Mouse (Mus musculus): ENCODE data around the gene Extl2. TPM values are rescaled to one million over a fixed set of nuclear protein-coding genes. Genes with fewer than 3 reads are reported as not detected.

Extl2 gene
- polyA plus RNA-seq, 1 experiment from 2014 or later: 18.9 TPM

DNA sequence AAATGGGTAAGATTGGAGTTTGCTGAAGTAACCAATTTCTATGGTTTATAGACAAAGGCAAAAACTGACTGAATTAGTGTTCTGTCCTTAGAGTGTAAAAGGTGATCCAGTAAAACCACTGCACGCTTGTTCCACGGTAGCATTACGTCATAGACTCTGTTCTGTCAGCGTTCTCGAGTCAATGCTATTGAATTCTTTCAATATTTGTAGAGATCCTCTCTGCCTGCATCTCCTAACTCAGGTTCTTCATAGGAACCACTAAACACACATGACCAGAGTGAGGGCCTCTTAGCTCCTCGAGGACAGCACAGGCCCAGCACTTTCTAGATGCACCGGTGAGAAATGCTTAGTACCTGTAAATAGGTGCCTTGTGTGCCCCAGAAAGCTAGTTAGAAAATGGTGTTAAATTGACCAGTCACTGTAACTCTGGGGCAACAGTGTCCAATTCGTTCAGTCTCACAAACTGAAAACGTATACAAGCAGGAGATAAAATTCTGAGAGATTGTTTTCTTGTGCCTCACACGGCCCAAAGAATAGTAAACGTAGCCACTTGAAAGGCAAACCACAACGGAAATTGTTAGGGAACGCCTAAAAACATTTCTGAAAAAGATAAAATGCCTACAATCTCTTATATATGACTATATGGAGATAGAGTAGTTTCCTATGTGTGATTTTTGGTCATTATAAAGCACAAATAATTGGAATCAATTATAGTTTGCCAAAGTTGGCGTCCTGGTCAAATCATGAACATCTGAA is 35.2 kb upstream of the Extl2 start:
- ATAC-seq (replicated peaks; ENCODE audit: extremely low read depth, insufficient read depth, low FRiP score): no peak
- 84% methylated on average over 14 of the region's 14 CpGs for WGBS
- H3K27ac ChIP-seq (ENCODE audit: low read length): no peak overlapping the region
- no peak overlapping the region for H3K4me2 ChIP-seq (ENCODE audit: low read depth, low read length)
- peaks cover 19% of the 10 kb centered on the region for H3K36me3 ChIP-seq (ENCODE audit: control insufficient read depth, insufficient read depth)
- no peak overlapping the region for H3K4me3 ChIP-seq (ENCODE audit: low read length)
- H3K4me1 ChIP-seq (ENCODE audit: control insufficient read depth, insufficient read depth, low read length): peaks cover 5% of the 10 kb centered on the region; the same call in 1 of the 2 replicates
- H3K27me3 ChIP-seq (ENCODE audit: control insufficient read depth, insufficient read depth, low read length): no peaks in the 10 kb centered on the region
- no peak overlapping the region for H3K9ac ChIP-seq (ENCODE audit: low read length)
- H3K9me3 ChIP-seq (replicated peaks; ENCODE audit: control insufficient read depth, low read length): no peaks in the 10 kb centered on the region

DNA sequence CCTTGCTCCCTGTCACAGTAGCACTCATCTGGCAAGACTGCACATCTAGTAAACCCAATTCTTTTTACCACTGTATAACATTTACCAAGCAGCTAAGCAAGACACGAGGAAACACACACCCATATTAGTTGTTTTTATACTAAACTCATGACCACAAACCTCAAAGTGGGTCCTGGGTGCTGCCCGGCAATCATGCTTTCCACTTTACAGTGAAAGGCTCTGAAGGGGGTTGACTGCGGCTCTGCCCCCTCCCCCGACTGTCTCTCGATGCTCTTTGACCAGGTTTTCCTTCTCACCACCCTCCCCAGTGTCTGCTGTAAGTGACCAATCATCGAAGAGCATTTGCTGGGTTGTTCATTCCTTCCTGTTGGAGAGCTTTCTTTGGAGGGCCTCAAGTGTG is 33.0 kb upstream of the Extl2 start:
- 84% methylated on average over 6 of the region's 6 CpGs for WGBS

DNA sequence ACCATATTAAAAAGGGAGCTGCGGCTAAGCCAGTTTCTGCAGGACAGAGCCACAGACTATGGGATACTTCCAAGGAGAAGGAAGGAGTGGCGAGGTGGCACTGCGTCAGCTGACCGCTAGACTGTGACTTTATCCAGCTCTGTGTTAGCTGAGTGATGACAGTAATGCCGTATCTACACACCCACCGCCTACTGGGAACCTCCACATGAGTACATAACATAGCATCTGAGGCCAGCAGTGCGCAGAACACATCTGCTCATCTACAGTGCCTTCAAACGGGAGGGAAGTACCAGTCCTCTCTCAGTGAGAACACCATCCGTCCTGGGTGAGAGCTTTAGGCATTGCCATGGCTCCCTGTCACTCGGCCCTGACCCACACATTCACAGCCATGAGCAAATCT is 32.3 kb upstream of the Extl2 start:
- H3K4me2 ChIP-seq (ENCODE audit: low read depth, low read length): no peak overlapping the region
- no peaks in the 10 kb centered on the region for H3K9me3 ChIP-seq (replicated peaks; ENCODE audit: control insufficient read depth, low read length)
- peak; percentile 83 for ATAC-seq (replicated peaks; ENCODE audit: extremely low read depth, insufficient read depth, low FRiP score)
- H3K4me3 ChIP-seq (ENCODE audit: low read length): no peak overlapping the region
- peaks cover 31% of the 10 kb centered on the region for H3K36me3 ChIP-seq (ENCODE audit: control insufficient read depth, insufficient read depth)
- WGBS: 61% methylated on average over 10 of the region's 10 CpGs
- no peaks in the 10 kb centered on the region for H3K27me3 ChIP-seq (ENCODE audit: control insufficient read depth, insufficient read depth, low read length)
- peaks cover 5% of the 10 kb centered on the region; the same call in 1 of the 2 replicates for H3K4me1 ChIP-seq (ENCODE audit: control insufficient read depth, insufficient read depth, low read length)
- H3K9ac ChIP-seq (ENCODE audit: low read length): no peak overlapping the region
- no peak overlapping the region for H3K27ac ChIP-seq (ENCODE audit: low read length)

More for the DNA sequence above, 33.0 kb upstream of the Extl2 start:
- Histone ChIP-seq H3K9ac (ENCODE audit: low read length) (no peak overlapping the region), H3K27me3 (ENCODE audit: control insufficient read depth, insufficient read depth, low read length) (no peaks in the 10 kb centered on the region), H3K9me3 (replicated peaks; ENCODE audit: control insufficient read depth, low read length) (no peaks in the 10 kb centered on the region), H3K27ac (ENCODE audit: low read length) (no peak overlapping the region), H3K4me1 (ENCODE audit: control insufficient read depth, insufficient read depth, low read length) (peaks cover 5% of the 10 kb centered on the region; the same call in 1 of the 2 replicates), H3K4me3 (ENCODE audit: low read length) (no peak overlapping the region), H3K36me3 (ENCODE audit: control insufficient read depth, insufficient read depth) (peaks cover 29% of the 10 kb centered on the region), H3K4me2 (ENCODE audit: low read depth, low read length) (no peak overlapping the region)
- ATAC-seq (replicated peaks; ENCODE audit: extremely low read depth, insufficient read depth, low FRiP score): no peak

DNA sequence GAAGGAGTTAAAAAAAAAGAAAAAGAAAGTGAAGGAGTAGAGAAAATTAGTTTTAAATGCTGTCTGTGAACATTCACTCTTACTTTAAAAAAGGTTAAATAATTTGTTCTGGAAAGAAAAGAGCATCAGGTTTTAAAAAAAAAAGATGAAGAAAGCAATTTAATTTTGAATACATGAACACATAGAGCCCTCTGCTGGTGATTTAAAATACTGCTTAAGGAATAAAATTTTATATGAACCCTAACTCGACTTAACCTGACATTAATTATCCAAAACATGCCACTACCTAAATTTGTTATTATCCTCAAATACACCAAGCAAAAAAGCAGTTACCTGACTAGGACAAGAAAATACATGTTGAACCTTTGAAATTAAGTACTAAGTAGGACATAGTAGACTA is 28.3 kb upstream of the Extl2 start:
- peaks cover 38% of the 10 kb centered on the region for H3K36me3 ChIP-seq (ENCODE audit: control insufficient read depth, insufficient read depth)
- H3K27ac ChIP-seq (ENCODE audit: low read length): no peak overlapping the region
- H3K4me2 ChIP-seq (ENCODE audit: low read depth, low read length): no peak overlapping the region
- whole genome bisulfite sequencing: 22% methylated on average over 1 of the region's 1 CpGs
- H3K4me1 ChIP-seq (ENCODE audit: control insufficient read depth, insufficient read depth, low read length): peaks cover 5% of the 10 kb centered on the region; the same call in 1 of the 2 replicates
- H3K4me3 ChIP-seq (ENCODE audit: low read length): no peak overlapping the region
- no peaks in the 10 kb centered on the region for H3K27me3 ChIP-seq (ENCODE audit: control insufficient read depth, insufficient read depth, low read length)
- no peak for ATAC-seq (replicated peaks; ENCODE audit: extremely low read depth, insufficient read depth, low FRiP score)
- H3K9ac ChIP-seq (ENCODE audit: low read length): no peak overlapping the region
- H3K9me3 ChIP-seq (replicated peaks; ENCODE audit: control insufficient read depth, low read length): no peaks in the 10 kb centered on the region

DNA sequence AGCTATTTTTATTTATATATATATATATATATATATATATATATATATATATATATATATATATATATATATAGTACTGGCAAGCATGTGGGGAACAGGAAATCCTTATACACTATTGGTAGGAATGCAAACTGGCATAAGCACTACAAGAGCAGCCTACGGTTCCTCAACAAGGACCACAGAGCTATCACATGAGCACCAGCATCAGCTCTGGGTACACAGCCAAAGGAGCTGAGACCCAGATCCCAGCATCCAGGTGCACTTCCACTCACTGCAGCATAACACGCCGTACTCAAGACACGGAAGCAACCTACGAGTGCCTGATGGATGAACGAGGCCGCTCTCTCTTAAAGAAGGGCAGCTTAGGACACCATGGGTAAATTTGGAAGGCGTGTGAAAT is 24.0 kb upstream of the Extl2 start:
- Histone ChIP-seq H3K36me3 (ENCODE audit: control insufficient read depth, insufficient read depth) (peaks cover 30% of the 10 kb centered on the region), H3K4me2 (ENCODE audit: low read depth, low read length) (no peak overlapping the region), H3K4me1 (ENCODE audit: control insufficient read depth, insufficient read depth, low read length) (no peaks in the 10 kb centered on the region), H3K4me3 (ENCODE audit: low read length) (no peak overlapping the region), H3K9ac (ENCODE audit: low read length) (no peak overlapping the region), H3K9me3 (replicated peaks; ENCODE audit: control insufficient read depth, low read length) (no peaks in the 10 kb centered on the region), H3K27me3 (ENCODE audit: control insufficient read depth, insufficient read depth, low read length) (no peaks in the 10 kb centered on the region), H3K27ac (ENCODE audit: low read length) (no peak overlapping the region)
- no peak for ATAC-seq (replicated peaks; ENCODE audit: extremely low read depth, insufficient read depth, low FRiP score)
- WGBS: 93% methylated on average over 8 of the region's 8 CpGs

DNA sequence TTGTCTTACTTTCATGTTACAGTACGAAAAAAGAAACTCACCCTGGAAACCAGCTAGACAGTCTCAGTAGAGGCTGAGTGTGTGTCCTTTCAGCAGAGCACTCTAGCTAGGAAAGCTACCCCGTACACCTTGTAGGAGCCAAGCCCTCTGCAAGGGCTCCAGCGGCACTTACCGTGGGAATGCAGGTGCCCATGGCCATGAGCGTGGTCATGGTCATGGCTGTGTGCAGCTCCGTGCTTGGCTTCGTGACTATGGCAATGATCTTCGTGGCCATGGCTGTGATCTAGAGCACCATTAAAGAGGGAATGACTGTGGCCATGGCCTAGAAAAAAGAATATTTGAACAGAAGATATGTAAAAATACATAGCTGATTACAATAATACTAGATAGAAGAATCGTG is 22.6 kb upstream of the Extl2 start:
- Histone ChIP-seq H3K36me3 (ENCODE audit: control insufficient read depth, insufficient read depth) (peaks cover 35% of the 10 kb centered on the region), H3K4me1 (ENCODE audit: control insufficient read depth, insufficient read depth, low read length) (no peaks in the 10 kb centered on the region), H3K27me3 (ENCODE audit: control insufficient read depth, insufficient read depth, low read length) (no peaks in the 10 kb centered on the region), H3K9me3 (replicated peaks; ENCODE audit: control insufficient read depth, low read length) (no peaks in the 10 kb centered on the region), H3K4me2 (ENCODE audit: low read depth, low read length) (no peak overlapping the region), H3K9ac (ENCODE audit: low read length) (no peak overlapping the region), H3K27ac (ENCODE audit: low read length) (no peak overlapping the region), H3K4me3 (ENCODE audit: low read length) (no peak overlapping the region)
- ATAC-seq (replicated peaks; ENCODE audit: extremely low read depth, insufficient read depth, low FRiP score): no peak
- WGBS: 92% methylated on average over 9 of the region's 9 CpGs

DNA sequence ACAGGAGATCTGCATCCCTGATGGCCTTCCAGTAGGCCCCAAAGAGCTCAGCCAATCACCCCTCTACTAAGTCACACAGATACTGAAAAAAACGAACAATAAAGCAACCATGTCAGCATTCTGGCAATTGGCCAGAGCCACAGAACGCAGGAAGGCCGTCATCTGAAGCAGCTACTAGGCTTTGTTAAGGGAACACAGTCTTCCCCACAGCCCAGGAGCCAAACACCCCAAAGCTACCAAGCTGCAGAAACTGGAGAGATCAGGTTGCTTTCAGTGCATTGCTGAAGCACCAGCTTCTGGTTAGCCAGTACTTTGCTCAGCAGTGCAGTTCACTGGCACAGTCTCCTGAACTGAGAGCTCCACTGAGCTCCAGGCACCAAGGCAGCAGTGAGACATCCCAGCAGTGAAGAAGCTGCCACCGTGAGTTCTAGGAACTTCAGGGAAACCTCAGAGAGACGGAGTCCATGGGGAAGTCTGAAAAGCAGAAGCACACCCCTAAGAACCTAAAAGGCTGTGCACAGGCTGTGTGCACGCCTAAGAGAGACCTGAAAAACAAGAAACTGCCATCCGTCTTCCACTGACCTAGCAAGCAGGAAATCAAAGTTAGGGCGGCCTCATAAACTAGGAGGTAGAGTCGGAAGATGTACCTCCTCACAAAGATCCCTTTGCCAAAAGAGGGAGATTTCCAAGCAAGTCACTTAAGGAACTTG is 21.9 kb upstream of the Extl2 start:
- Histone ChIP-seq H3K9ac (ENCODE audit: low read length) (no peak overlapping the region), H3K27me3 (ENCODE audit: control insufficient read depth, insufficient read depth, low read length) (no peaks in the 10 kb centered on the region), H3K9me3 (replicated peaks; ENCODE audit: control insufficient read depth, low read length) (no peaks in the 10 kb centered on the region), H3K36me3 (ENCODE audit: control insufficient read depth, insufficient read depth) (peaks cover 38% of the 10 kb centered on the region), H3K4me3 (ENCODE audit: low read length) (no peak overlapping the region), H3K27ac (ENCODE audit: low read length) (0 out of 2 replicates have a peak overlapping the region, but pooled peaks have one; percentile 5), H3K4me2 (ENCODE audit: low read depth, low read length) (no peak overlapping the region), H3K4me1 (ENCODE audit: control insufficient read depth, insufficient read depth, low read length) (no peaks in the 10 kb centered on the region)
- 64% methylated on average over 9 of the region's 9 CpGs for WGBS
- 0 out of 2 replicates have a peak, but pooled peaks have one; percentile 23 for ATAC-seq (replicated peaks; ENCODE audit: extremely low read depth, insufficient read depth, low FRiP score)

DNA sequence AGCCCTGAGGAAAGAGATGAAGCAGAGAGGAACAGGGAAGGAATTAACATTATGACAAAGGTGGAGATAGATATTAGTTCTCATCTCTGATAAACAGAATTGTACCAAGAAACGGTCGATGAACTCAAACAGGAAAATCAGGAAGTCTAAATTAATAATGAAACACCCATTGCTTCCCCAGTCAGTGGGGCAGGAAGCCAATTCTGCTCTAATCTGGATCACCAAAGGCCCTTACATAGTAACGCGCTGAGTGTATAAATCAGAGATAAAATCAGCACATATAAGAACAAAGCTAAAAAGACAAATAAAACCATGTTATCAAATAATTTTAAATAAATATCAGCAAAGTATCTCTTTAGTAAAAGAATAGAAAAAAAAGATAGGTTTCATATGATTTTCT is 15.2 kb upstream of the Extl2 start:
- no peak overlapping the region for H3K4me3 ChIP-seq (ENCODE audit: low read length)
- H3K9me3 ChIP-seq (replicated peaks; ENCODE audit: control insufficient read depth, low read length): no peaks in the 10 kb centered on the region
- H3K27ac ChIP-seq (ENCODE audit: low read length): no peak overlapping the region
- no peak overlapping the region for H3K4me2 ChIP-seq (ENCODE audit: low read depth, low read length)
- H3K27me3 ChIP-seq (ENCODE audit: control insufficient read depth, insufficient read depth, low read length): no peaks in the 10 kb centered on the region
- H3K4me1 ChIP-seq (ENCODE audit: control insufficient read depth, insufficient read depth, low read length): peaks cover 5% of the 10 kb centered on the region
- H3K36me3 ChIP-seq (ENCODE audit: control insufficient read depth, insufficient read depth): peaks cover 13% of the 10 kb centered on the region
- ATAC-seq (replicated peaks; ENCODE audit: extremely low read depth, insufficient read depth, low FRiP score): no peak
- H3K9ac ChIP-seq (ENCODE audit: low read length): no peak overlapping the region
- WGBS: 55% methylated on average over 4 of the region's 4 CpGs

DNA sequence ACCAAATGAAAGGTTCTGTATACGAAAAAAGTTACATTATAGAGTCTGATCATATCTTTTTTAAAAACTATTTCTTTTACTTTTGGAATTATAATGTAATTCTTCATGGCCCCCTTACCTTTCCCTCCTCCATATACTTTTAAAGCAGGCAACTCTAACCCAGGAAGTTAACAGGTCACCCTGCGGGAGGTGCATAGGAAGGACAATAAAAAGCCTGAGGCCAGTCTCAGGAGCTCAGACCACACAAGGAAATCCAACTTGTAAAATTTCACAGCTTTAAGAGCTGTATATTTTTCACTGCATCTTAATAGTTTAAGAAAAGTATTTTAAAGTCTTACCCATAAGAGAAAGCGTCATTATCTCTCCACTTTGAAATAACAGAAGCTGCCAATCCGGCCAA is 14.7 kb upstream of the Extl2 start:
- no peak overlapping the region for H3K27ac ChIP-seq (ENCODE audit: low read length)
- no peak overlapping the region for H3K4me3 ChIP-seq (ENCODE audit: low read length)
- 75% methylated on average over 4 of the region's 4 CpGs for WGBS
- no peak overlapping the region for H3K4me2 ChIP-seq (ENCODE audit: low read depth, low read length)
- no peaks in the 10 kb centered on the region for H3K27me3 ChIP-seq (ENCODE audit: control insufficient read depth, insufficient read depth, low read length)
- H3K9ac ChIP-seq (ENCODE audit: low read length): no peak overlapping the region
- H3K9me3 ChIP-seq (replicated peaks; ENCODE audit: control insufficient read depth, low read length): no peaks in the 10 kb centered on the region
- peaks cover 13% of the 10 kb centered on the region for H3K36me3 ChIP-seq (ENCODE audit: control insufficient read depth, insufficient read depth)
- no peak for ATAC-seq (replicated peaks; ENCODE audit: extremely low read depth, insufficient read depth, low FRiP score)
- peaks cover 5% of the 10 kb centered on the region for H3K4me1 ChIP-seq (ENCODE audit: control insufficient read depth, insufficient read depth, low read length)

Data from heart, embryonic 16.5 days (tissue).